Mouse (Mus musculus) embryonic stem cell, embryonic (primary cell): ENCODE measurements around the gene Gm28048.

Source experiments
- CTCF ChIA-PET, 4 experiments: fragments of 300-600 bp in 2 of 4; fragments of 350-600 bp in 2 of 4; sonication (Branson Sonifier 250); formaldehyde crosslinking; loops; one replicate each; lab custom pipeline; 2022; ENCODE audit warnings: inconsistent platforms in 2 of 4; lab: Charles Lee
- POLR2A ChIA-PET, 4 experiments: fragments of 300-600 bp in 2 of 4; fragments of 350-600 bp in 2 of 4; sonication (Branson Sonifier 250); formaldehyde crosslinking; loops; one replicate each; lab custom pipeline; 2022; ENCODE audit warnings: antibody characterized with exemption in 4 of 4, inconsistent platforms in 1 of 4; lab: Charles Lee

Gene Gm28048

DNA sequence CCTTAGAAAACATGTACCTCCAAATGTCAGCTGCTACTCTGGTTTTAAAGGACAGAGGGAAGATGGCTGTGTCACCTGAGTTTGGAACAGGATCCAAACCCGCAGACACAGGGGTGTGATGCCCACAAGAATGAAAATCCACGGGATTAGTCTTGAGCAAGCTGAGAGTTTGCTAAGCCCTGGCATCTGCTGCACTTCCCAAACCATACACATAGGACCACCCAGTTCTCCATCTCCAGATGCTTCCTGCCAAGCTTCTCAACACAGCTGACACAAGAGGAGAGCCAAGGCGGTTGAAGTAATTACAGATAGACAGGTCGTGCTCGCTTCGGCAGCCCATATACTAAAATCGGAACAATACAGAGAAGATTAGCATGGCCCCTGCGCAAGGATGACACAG, 113.3 kb downstream of the Gm28048 start:
- POLR2A ChIA-PET = interaction anchor here in 3 of 4 experiments (0.7 to 10.9 kb wide), 11 partner anchors 8 to 85 kb away, joined by 3 to 72 read pairs (median 4); partner anchors contain the start of gene B3gnt2 (in 2 of the 3)
- CTCF ChIA-PET = interaction anchor here in 1 of 4 experiments (1.6 kb wide), 1 partner anchor 91 kb away, joined by 3 read pairs; no protein-coding TSS in a partner anchor

DNA sequence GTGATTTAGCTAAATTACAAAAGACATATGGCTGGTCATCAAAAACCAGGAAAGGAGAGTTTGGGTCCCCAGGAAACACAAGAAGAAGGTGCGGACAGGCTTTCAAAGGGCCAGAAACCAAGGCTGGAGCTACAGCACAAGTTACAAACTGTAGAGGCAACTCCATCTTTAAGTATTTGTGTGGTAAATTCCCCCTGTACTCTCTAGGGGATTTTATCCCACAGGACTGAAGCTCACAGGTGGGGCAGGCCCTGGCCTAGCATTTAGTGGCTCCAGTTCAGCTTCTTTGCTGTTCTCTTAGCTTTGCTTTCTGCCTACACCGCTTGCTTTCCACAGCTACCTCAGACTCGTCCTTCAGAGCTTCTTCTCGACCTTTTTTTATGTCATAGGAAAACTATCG, 114.2 kb downstream of the Gm28048 start:
- ChIA-PET CTCF (interaction anchor here in 2 of 4 experiments (0.6 to 1.0 kb wide), 2 partner anchors 236 to 260 kb away, joined by 3 to 4 read pairs; no protein-coding TSS in a partner anchor), POLR2A (interaction anchor here in 2 of 4 experiments (0.9 to 10.9 kb wide), 11 partner anchors 8 to 246 kb away, joined by 3 to 72 read pairs (median 4); partner anchors contain the start of gene B3gnt2 (in 2 of the 2))

DNA sequence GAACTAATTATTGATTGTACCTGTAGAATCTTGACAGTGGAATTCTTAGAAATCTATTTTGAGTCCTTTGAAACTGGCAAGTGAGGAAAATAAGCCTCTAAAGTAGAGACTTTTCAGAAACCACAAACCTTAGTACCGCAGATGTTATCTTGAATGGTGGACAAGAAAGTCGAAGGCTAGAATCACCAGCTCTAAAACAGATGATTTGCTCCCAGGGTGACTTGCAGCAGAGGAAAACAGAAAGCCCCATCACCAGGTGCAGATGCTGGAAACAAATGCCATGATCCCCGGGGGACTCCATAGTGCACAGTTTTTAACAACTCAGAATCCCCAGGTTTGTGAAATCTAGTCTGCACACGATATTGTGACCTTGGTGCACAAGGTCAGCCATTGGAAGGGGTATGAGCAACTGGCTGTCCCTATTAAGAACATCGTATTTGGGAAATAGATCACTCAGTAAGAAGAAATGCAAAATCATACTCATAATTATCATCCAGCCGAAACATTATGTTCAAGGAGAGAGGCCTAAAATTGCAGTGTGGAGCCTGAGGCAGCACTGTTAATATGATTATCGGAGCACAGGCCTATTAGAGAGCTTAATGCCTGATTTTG, 116.1 kb downstream of the Gm28048 start:
- ChIA-PET CTCF (no interaction called here), POLR2A (interaction anchor here in 1 of 4 experiments (1.3 to 15.3 kb wide), 2 partner anchors 30 to 66 kb away, joined by 3 to 437 read pairs; no protein-coding TSS in a partner anchor)

DNA sequence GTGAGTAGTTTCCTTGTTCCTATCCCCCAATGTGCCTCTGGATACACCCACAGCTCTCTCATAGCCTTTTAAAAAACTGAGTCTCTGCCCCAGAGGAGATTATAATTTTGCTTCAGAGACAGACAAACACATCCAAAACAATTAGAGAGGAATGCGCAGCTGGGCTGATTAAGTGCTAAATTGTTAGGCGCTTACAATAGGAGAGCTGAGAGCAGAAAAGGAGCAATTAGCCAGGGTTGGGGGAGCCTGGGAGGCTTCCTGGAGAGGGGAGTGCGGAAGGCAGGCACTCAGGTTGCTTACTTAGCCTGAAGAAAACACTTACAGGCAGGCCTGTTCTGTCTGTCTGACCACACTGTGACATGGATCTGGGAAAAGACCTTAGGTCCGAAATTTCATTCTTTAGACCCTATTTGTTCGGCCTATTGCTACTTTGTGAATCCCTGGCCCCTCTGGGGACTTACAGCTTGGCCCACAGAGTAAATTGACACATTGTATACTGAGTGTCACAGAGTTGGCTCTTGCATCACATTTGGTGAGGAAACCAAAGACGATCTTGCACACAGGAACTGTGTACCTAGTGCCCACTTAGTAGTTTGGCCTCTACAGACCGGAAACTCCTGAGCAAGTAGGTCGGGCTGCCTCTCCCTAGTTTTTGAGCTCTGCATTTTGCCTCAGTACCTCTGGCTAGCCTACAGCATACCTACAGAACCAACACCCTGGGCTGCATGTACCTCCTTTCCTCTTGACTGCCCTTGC, 117.4 kb downstream of the Gm28048 start:
- ChIA-PET POLR2A (interaction anchor here (0.6 to 15.3 kb wide), 19 partner anchors 9 to 865 kb away, joined by 3 to 437 read pairs (median 4); no protein-coding TSS in a partner anchor), CTCF (interaction anchor here in 1 of 4 experiments (0.6 kb wide), 1 partner anchor 219 kb away, joined by 4 read pairs; no protein-coding TSS in a partner anchor)

DNA sequence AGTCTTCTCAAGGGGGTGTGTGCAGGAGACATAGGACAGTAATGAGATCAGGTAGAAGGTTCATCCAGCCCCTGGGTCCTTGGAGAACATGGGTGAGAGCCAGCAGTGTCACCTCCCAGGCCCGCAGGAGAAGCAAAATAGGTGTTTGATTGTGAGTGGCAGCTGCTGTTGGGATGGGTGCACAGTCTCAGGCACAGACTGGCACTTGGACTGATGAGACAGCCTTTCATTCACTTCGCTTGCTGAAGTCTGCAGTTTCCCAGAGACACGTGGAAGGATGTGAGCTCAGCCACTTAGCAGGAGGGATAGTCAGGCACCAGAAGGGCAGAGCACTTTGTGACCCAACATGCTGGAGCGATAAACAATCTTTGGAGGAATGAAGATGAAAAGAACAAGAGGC, 118.3 kb downstream of the Gm28048 start:
- ChIA-PET POLR2A (interaction anchor here in 2 of 4 experiments (0.7 to 15.3 kb wide), 11 partner anchors 8 to 664 kb away, joined by 3 to 437 read pairs (median 4); no protein-coding TSS in a partner anchor), CTCF (no interaction called here)

DNA sequence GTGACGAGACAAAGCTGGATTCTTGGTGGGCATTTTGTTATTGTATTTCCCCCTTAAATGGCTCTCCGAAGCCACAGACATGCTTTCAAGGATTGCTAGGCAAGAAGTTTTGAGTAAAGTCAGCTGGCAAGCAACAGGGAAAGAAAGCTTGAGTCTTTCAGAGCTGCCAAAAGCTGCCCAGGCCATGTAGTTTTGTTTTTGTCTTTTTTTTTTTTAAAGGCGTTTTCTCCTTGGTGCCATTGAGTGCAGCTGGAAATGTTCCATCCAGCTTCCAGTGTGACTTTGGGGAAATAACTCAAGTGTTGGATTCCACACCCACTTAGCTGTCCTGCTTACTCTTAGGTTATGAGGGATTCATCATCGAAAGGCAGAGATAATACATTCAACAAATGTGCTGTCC, 120.6 kb downstream of the Gm28048 start:
- CTCF ChIA-PET = interaction anchor here in 2 of 4 experiments (0.6 to 0.7 kb wide), 3 partner anchors 9 to 63 kb away, joined by 3 to 16 read pairs (median 4); no protein-coding TSS in a partner anchor
- POLR2A ChIA-PET = interaction anchor here in 2 of 4 experiments (0.6 to 15.3 kb wide), 23 partner anchors 11 to 1281 kb away, joined by 3 to 437 read pairs (median 4); no protein-coding TSS in a partner anchor

DNA sequence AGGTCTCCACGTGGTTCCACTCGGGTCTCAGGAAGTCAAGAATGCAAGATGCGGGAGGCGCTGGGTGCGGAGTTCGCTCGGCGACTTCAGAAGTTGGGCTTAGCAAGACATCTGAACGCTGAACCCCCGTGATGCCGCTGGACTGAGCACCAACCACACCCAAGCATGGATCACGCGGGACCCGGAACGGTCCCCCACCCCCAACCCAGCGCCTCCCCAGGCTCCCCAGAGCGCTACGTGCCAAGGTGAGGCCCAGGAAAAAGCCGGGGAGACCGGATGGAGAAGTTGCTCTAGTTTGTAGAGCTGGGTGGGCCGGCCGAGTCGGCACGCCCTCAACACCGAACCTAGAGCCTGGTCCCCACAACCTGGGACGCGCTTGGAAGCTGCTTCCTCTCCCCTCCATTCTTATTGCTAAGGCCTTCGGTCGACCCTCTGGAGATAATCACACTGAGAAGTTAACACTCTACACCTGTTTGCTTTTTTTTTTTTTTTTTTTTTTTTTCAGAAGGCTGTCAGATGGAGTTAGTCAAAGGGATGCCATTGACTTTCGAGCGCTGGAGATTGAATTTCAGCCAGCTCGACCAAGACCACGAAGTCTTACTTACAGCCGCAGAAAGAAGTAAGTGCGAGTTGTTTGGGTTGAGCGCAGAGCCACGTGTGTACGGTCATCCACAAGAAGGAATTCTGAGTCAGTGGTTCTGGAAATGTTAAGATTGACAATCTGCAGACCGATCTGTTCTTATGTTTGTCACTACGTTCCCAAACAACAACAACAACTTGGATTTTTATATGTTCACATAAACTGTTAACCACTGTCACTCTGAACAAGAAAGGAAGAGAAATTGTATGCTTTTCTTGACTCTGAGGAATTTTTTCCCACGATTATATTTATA, 121.3 kb downstream of the Gm28048 start, which contains the start of gene B3gnt2:
TSS of gene B3gnt2 (minus strand) at position 627 of the 893 bp plus-strand sequence.
- ChIA-PET CTCF (interaction anchor here in 3 of 4 experiments (0.6 to 2.3 kb wide), 11 partner anchors 9 to 109 kb away, joined by 3 to 16 read pairs (median 4); no protein-coding TSS in a partner anchor), POLR2A (interaction anchor here (0.6 to 15.3 kb wide), 77 partner anchors 8 to 1280 kb away, joined by 3 to 437 read pairs (median 4); partner anchors contain the start of genes Cct4 (in 1 of the 4) and Fam161a (in 1 of the 4))

DNA sequence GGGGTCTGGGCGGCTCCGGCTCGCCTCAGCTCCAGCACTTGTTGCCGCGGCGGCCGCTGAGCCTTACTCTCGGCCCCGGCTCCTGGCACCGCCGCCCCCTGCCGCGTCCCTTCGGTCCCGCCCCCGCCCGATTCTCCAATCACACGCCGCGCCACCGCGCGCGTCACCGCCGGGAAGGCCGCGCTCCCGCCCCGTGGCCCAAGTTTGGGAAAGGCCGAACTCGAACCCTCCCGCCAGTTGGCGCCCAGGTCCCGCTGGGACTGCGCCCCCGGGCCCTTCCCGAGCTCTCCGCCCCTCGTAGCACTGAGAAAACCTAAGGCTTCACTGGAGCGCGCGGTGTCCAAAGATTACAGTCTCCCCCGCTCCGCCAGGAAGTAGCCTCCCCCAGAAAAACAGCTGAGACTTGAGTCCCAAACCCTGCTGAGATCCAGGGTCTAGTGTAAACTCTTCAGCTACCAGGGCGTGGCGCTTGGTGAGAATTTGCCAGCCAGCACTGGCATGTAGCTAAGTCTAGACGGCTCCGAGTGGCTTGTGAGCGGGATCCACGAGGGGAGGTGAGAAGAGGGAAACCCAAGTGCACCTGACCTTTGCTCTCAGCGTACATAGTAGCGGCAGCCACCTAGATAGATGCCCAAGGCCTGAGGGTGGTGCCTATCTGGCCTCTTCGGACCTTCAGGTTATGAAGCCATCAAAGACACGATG, 122.1 kb downstream of the Gm28048 start:
- CTCF ChIA-PET = interaction anchor here in 3 of 4 experiments (0.6 to 2.3 kb wide), 9 partner anchors 14 to 110 kb away, joined by 3 to 9 read pairs (median 4); no protein-coding TSS in a partner anchor
- POLR2A ChIA-PET = interaction anchor here in 3 of 4 experiments (0.5 to 15.3 kb wide), 76 partner anchors 9 to 1060 kb away, joined by 3 to 437 read pairs (median 5); partner anchors contain the start of genes Cct4 (in 1 of the 3) and Fam161a (in 1 of the 3)

DNA sequence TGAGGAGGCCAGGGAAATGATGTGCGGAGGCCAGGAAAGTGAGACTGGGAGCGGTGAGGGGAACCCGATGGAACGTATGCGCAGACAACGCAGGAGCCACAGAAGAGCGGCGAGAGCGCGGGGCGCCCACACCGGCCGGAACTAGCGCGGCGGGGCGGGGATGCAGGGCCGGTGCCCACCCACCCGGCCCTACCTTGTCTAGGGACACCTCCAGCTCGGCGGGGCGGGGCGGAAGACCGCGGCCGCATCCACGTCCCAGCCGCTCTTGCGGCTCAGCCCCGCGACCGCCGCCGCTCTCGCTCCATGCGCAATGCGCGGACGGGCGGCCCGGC, 122.6 kb downstream of the Gm28048 start:
- POLR2A ChIA-PET = interaction anchor here in 3 of 4 experiments (0.7 to 15.3 kb wide), 62 partner anchors 9 to 398 kb away, joined by 3 to 437 read pairs (median 5); partner anchors contain the start of genes Cct4 (in 1 of the 3) and Fam161a (in 1 of the 3)
- CTCF ChIA-PET = interaction anchor here in 2 of 4 experiments (1.1 to 2.3 kb wide), 6 partner anchors 14 to 110 kb away, joined by 3 to 9 read pairs (median 5); no protein-coding TSS in a partner anchor

DNA sequence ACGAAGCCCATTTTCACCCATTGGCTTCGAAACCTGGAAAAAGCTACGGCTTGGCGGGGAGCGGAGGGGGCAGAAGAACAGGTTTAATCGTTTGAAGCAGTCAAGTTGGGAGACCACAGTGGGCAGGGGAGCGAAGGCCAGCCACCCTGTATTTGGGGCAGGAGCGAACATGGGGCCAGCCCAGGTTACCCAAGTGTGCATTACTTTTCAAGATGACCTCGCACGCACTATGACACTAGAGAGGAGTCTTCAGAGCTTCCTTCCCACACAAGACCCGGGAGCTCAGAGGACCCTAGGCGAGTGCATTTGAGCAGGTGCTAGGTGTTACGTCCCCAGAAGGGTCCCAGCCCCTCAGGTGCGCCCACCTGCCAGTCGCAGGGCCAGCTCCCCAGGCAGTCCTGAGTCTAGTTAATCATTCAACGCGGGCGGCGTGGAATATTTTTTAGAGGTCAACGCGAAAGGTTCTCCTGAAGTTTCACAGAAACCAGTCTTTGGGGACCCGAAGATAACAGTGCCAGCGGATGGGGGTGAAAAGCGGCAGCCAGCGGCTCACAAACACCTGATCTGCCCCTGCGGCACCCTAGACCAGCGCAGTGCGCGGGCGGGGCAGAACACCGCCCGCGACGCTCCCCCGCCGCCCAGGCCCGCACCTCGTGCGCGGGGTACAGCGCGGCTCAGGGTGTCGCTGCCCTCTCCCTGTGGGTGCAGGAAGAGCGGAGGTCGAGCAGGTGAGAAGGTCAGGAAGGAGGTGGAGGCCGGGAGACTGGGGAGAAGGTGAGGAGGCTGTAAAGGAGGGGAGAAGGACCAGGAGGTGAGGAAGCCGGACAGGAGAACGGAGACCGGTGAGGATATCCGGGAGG, 123.2 kb downstream of the Gm28048 start:
- ChIA-PET POLR2A (interaction anchor here in 3 of 4 experiments (0.7 to 15.3 kb wide), 58 partner anchors 8 to 1618 kb away, joined by 3 to 437 read pairs (median 5); partner anchors contain the start of genes Cct4 (in 1 of the 3) and Xpo1 (in 1 of the 3)), CTCF (interaction anchor here in 2 of 4 experiments (1.5 to 2.3 kb wide), 3 partner anchors 13 to 98 kb away, joined by 3 to 6 read pairs (median 5); no protein-coding TSS in a partner anchor)

DNA sequence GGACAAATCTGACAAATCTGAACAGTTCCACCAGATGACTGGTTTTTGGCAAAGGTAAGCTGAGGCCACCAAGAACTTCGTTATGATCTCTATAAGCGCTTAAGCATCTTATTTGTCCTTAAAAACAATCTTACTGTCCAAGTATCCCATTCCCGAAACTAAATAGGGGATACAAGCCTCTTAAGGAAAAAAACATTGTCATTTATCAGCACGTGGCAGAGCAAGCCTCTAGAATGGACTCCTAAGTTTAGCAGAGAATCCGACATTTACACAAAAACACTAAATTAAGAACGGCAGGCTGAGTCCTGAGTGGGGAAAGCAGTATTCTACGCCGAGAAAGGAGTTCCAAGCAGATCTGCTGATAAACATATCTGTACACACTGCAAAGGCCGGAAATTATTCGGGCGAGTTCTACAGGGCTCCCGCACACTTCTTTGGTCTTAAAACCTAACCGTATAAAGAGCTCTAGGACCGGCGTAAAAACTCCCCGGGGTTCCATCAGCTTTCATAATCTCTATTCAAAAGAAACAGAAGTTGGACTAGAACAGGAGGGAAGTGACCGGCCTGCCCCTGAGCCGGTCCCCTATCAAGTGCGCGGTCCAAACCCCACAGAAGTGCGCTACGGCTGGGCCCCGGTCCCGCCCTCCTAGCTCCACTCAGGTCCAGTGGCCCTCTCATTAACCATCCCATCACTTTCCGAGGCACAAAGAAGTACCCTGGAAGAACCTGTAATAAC, 124.0 kb downstream of the Gm28048 start:
- POLR2A ChIA-PET = interaction anchor here in 3 of 4 experiments (0.7 to 15.3 kb wide), 37 partner anchors 9 to 1618 kb away, joined by 3 to 437 read pairs (median 5); partner anchors contain the start of genes Cct4 (in 1 of the 3) and Xpo1 (in 1 of the 3)
- CTCF ChIA-PET = interaction anchor here in 2 of 4 experiments (1.5 to 2.3 kb wide), 2 partner anchors 12 to 92 kb away, joined by 3 to 5 read pairs; no protein-coding TSS in a partner anchor

DNA sequence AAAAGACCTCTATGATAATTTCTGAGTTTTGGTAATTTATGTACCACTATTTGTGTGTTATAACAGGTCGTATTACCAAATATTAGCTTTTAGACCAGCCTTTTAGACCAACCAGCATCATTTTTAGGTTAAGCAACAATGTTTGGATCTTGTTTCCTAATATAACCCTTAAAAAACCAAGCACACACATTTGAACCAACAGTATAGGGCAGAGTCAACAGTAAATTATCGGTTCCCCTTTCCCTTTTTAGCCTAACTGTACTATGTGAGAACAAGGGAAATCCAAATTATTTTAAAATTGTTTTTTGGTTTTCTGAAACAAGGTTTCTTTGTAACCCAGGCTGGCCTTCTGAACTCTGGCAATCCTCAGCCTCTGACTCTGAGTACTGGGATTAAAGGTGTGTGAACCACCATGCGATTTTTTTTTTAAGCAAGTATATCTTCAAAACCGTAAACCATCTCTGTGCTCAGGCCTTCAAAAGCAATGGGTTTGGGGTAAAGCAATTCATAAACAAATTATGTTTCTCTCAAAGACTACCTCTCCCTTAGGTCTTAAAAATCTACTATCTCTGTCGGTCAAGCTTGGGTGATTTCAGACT, 124.7 kb downstream of the Gm28048 start:
- ChIA-PET POLR2A (interaction anchor here in 3 of 4 experiments (0.6 to 15.3 kb wide), 12 partner anchors 10 to 1823 kb away, joined by 4 to 437 read pairs (median 15); no protein-coding TSS in a partner anchor), CTCF (no interaction called here)

DNA sequence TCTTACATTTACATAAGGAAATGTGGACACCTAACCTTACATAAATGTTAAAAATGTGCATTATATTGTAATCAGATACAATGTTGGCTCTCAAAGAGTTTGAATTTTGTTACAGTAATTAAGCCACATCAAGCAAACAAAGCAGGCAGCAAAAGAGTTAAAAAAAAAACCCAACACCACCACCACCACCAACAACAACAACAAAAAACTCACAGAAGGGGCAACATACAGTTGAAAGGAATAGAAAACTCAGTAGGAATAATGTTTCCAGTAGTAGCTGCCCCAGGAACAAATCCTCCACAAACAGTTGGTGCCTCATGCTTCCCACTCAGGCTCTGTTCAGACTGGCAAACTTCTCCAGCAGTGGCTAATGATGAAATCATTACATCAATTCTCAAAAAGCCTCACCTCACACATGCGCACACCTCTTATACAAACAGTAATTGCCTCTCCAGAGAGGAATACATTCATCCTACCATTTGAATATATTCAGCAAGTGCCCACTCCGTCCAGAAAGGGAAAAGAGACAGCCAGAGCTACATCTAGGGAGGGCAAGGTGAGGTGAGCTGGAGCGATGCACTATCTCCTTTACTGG, 125.4 kb downstream of the Gm28048 start:
- CTCF ChIA-PET = interaction anchor here in 3 of 4 experiments (0.5 to 1.7 kb wide), 3 partner anchors 11 to 57 kb away, joined by 3 to 8 read pairs (median 4); no protein-coding TSS in a partner anchor
- POLR2A ChIA-PET = interaction anchor here (0.6 to 15.3 kb wide), 10 partner anchors 11 to 1822 kb away, joined by 3 to 437 read pairs (median 9); no protein-coding TSS in a partner anchor
